Mouse (Mus musculus) v-Abl transformed pro-B cells (cell line): ENCODE data around the gene Cttnbp2nl.

ENCODE experiments used
- in situ Hi-C, 2 experiments: fragments of 400-800 bp; cut with MboI; formaldehyde crosslinking; loops; one replicate each; pipeline ENCODE4 v1.15.1; 2025; ENCODE audit not compliant: unreplicated experiment in 2 of 2

The Cttnbp2nl gene

DNA sequence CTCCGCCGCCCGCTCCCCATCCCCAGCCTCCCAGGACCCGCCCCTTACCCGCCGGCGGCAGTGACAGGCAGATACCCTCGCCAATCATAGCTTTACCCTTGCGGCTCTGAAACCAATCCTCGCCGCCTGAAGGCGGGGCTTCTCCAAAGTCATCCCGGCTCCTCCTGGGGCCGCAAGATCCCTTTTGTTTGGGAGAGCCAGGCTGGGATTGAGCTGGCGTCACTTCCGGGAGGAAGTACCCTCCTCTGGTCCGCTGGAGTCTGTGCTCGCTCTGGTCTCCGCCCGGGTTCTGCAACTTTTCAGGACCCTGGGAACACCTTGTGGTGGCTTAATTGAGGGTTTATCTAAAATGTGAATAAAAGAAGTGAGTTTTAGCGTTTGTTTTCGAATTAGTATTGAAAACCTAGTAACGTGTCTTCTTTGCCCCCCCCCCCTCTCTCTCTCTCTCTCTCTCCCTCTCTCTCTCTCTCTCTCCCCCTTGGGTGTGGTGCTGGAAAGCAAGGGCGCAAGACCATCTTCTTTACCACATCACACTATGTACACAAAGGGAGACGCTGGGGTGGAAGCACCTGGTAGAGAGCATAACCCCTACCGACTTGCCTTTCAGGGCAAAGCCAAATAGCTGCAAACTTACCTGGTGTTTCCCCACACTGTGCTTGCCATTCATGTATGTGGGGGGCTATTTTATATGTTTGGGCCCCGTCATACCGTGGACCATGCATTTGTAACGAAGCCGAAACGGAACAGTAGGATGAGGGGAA is at the start of gene Cttnbp2nl:
Gene Cttnbp2nl, minus strand, starts transcription at position 210 of the 761 bp plus-strand sequence.
- in situ Hi-C loops = loop anchor here (5.0 to 25.0 kb wide), 3 partner anchors 281 to 1041 kb away; no protein-coding TSS in a partner anchor

DNA sequence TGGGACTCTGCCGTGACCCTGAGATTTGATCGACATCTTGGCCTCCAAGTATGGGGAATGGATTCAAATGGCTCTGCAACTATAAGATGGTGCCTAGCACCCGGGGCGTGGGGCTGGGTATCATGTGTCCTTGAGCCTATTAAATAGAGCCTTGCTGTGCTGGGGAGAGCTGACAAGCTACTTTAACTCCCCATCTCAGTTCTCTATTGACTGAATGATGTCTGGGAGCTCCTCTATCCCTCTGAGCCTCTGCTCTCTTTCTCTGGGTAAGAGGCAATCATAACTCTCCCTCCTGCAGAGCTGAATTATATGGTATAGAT is 47.3 kb upstream of the Cttnbp2nl start:
- in situ Hi-C loops = loop anchor here in 1 of 2 experiments (25.0 kb wide), 1 partner anchor 562 kb away; no protein-coding TSS in a partner anchor

DNA sequence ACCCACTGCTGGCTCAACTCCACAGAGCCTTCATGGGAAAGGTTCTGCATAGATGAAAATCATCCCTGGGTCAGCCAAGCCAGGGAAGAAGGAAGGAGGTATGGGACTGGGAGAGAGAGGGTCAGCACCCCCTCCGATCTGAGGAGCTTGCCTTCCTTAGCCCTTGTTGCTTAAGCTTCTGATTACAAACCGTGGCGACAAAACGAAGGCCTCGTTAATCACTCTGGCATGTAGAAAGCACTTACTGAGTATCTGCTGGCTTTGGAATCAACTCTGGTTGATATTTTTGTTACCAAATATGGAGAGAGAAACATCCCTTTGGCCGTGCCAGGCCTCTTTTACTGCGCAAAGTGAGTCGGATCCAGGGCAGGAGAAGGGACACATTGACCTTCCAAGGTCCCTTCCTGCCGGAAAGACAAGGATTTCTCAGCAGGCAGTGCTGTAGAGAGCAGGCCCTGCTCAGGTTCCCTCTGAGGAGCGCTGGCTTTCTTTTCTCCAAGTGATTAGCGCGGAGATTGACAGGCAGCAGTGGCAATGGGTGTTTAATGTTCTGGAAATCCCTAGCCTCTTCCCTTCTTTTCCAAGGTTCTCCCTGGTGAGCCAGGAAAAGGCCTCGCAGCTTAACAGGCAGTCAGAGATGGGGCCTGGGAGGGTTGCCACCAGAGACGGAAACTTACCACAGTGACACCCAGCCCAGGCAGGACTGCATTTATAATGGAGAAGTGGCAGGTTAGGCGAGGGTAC is 46.8 kb upstream of the Cttnbp2nl start:
- in situ Hi-C loops = loop anchor here in 1 of 2 experiments (25.0 kb wide), 1 partner anchor 563 kb away; no protein-coding TSS in a partner anchor

DNA sequence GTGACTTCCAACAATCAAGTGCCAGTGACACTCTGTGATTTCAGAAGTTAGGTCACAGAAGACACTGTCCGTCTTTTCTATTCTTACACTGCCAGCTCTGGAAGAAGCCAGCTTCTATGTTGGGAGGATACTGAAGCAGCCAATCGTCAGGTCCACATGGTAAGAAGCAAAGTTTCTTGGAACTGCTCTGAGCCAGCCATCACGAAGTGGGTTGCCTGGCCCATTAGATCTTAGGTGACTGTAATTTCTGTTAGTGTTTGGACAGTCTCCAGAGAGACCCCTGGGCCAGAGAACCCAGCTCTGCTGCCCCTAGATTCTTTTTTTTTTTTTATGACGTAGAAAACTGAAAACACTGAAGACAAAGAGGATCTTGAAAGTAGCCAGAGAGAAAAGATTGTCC is 44.6 kb upstream of the Cttnbp2nl start:
- in situ Hi-C loops = no loop called here

DNA sequence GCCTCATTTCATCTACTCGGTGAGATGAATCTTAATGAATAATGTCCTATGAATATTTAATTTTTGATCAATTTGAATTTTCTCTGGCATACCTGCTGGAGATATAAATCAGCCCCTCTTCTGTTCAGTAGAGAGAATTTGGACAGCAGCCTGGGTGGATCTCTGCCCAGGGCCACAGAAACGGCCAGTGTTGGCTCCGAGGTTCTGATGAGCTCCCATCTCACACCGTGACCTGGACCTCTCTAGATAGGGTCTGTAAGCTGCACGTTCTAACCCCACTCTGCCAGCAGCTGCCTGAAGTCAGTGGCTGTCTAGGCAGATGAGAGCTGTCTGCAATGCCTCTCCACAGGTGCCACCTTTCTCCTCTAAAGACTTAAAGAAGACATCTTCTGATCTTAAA is 42.1 kb upstream of the Cttnbp2nl start:
- in situ Hi-C loops = no loop called here

DNA sequence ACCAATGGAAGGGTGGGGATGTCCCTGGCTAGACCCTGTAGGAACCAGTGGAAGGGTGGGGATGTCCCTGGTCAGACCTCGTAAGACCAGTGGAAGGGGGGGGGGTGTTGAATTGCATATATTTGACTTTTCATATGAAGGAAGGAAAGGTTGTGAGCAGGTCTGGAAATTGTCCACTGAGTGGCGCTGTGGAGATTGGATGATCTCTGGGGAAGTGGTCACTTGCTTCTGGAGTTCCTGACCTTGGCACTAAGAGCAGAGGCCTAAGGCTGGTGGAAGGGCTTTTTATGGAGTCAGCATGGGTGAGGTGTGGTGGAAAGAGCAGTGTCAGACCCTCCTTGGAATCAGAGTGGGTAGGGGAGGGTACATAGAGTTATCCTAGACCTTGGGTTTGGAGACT is 41.5 kb upstream of the Cttnbp2nl start:
- in situ Hi-C loops = no loop called here

DNA sequence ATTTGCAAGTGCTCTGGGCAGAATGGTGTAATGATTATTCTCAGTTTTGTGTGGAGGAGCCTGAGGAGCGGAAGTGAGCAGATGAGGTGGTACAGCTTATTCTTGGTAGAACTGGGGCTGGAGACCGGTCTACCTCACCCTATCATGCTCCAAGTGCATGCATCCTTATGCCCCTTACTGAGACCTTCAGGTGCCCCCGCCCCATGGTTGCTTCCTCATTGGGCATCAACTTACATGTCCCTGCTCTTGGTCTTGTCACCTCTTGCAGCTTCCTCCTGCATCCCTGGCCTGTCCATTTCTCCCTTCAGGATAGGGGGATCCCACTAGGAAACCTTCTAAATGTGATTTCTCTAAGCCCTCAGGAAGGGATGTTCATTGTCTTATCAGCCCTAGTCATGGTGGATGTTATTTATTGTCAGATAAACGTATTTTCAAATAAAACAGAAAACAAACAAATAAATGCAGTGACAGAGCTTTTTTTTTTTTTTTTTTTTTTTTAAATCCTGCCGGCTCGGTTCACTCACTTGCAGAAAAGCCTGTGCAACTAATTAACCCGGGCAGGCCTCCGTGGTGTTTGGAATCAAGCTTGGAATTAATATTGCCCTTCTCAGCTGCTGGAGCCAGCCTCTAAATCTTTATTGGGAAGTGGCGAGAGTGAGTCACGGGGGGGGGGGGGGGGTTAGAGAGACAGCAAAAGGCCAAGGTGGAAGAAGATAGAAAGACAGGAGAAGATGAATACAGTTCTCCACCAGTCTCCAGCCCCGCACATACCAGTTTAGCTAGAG is 40.0 kb upstream of the Cttnbp2nl start:
- in situ Hi-C loops = no loop called here

DNA sequence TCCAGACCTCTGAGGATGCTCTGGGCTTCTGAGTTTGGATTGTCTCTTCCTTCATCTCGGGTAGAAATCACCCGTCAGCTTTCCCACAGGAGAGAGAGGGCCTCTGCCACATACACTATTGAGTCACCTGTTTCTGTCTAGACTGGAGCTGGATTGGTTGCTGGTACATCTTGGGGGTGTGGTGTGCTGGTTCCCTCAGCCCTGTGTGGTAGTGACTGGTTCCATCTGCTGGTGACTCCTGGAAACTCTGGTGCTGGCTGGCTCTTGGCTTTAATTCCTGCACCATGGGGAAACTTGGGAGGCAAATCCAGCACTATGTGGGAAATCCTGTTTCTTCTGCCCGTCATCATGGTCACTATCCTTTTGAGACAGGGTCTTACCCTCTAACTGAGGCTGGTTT is 38.0 kb upstream of the Cttnbp2nl start:
- in situ Hi-C loops = no loop called here

DNA sequence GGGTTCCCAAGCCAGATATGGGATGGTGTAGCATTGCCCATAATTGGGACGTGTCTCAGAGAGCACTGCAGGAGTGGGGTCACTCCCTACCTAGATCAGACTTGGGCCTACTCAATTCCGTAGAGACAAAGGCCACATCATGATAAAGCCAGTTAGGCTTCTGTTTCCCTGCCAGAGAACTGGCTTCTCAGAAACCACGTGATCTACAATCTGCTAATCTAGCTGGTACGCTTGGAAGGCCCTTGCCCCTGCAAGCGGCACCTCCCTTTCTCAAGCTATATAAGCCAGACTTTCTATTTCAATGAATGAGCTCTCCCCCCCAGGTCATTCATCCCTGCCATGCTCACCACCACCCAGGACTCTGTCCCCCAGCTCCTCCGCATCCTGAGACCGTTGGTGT is 37.2 kb upstream of the Cttnbp2nl start:
- in situ Hi-C loops = no loop called here

DNA sequence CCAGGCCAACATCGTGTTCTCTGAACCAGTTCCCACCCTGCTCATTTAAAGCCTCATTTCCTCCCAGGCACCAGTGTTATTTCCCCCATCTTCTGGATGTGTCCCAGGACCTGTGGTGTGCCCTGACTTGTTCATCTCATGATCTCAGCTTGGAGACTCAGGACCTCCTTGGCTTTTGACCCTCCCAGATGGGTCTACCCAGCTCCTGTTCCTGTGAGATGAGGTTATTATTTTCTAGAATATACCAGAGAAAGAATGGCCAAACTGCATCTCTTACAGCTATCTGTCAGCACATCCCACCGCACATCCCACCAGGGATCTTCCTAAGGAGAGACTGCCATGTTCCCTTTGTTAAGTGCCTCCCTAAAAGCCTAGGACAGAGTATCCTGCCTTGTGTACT is 35.7 kb upstream of the Cttnbp2nl start:
- in situ Hi-C loops = no loop called here

DNA sequence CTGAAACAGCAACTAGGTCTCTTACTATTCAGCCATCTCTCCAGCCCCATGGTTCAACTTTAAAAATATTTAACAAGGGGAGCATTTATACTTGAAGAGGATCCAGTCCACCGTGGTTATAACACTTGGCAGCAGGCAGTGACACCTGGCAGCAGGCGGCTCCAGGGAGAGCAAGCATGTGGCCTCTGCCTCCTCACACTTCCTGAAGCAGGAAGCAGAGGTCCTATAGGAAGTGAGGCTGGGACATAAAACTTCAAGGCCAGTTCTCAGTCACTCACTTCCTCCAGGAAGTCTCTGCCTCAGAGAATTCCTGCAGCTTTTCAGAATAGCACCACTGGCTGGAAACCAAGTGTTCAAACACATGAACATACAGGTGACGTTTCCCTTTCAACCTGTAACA is 34.4 kb upstream of the Cttnbp2nl start:
- in situ Hi-C loops = no loop called here

DNA sequence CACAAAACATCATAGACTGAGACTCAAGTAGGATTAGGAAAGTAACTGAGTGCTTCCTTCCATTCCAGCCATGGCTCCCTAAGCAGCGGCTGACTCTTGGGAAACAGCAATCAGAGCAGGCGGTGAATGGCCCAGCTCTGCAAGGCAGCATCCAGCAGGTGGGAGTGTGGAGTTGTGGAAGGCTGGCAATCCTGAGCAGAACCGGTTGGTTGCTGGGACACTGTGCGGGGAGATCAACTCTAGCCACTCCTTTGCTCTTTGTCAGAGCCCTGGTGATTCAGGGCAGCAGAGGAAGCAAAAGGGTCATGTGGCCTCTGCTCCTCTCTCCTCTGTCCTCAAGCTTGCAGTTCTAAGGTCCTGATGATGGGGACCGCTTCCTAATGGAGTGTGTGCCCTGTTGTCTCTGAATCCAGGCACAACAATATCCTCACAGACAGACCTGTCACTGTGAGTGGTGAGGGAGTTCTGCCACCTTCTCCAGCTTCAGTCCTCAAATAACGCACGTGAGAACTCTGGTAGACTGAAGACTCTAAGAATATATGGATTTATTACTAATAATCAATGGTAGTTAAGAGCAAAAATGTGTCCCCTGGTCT is 25.4 kb upstream of the Cttnbp2nl start:
- in situ Hi-C loops = no loop called here

DNA sequence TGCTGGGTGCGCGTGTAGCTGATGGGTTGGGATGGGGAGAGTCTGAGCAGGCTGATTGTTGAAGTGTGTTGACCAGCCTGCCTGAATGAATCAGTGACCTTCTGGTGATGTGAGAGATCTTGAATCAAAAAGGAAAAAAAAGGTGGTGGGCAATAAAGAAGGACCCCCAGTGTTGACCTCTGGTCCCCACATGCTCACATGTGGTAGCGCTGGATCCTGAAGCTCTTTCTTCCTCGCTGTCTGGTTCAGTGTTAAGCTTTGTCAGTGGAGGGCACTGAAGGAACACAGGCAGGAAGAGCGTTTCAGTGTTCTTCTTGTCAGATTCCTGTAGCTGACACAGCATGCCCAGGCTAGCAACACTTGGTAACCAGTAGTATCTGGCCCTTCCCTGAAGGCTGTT is 22.9 kb upstream of the Cttnbp2nl start:
- in situ Hi-C loops = no loop called here

DNA sequence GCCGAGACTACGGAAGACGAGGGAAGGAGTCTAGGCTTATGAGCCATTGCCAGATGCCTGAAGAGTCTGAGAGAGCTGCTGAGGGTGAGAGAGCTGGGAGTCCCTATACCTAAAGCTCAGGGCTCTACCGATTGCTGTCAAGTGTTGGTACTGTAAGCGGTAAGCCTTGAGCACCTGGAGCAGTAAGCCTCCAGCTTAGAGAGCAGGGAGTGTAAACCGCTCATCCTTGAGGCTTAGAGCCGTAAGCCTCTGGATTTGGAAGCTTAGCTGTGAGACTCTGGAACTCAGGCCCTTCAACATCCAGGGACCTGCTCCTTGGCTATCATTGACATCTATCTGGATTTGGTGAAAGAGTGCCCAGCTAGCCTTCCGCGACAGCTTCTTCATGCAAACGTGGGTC is 19.6 kb upstream of the Cttnbp2nl start:
- in situ Hi-C loops = loop anchor here in 1 of 2 experiments (25.0 kb wide), 1 partner anchor 1060 kb away; no protein-coding TSS in a partner anchor

DNA sequence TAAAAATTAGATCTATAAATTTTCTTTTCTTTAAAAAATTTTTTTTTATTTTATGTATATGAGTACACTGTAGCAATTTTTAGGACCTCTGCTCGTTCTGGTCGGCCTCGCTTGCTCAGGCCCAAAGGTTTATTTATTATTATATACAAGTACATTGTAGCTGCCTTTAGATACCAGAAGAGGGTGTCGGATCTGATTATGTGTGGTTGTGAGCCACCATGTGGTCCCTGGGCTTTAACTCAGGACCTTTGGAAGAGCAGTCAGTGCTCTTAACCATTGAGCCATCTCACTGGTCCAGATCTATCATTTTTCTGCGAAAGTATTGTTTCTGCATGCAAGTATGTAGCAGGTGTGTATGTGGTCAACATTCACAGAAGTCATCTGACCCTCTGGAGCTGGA is 18.3 kb upstream of the Cttnbp2nl start:
- in situ Hi-C loops = loop anchor here in 1 of 2 experiments (25.0 kb wide), 1 partner anchor 1059 kb away; no protein-coding TSS in a partner anchor

DNA sequence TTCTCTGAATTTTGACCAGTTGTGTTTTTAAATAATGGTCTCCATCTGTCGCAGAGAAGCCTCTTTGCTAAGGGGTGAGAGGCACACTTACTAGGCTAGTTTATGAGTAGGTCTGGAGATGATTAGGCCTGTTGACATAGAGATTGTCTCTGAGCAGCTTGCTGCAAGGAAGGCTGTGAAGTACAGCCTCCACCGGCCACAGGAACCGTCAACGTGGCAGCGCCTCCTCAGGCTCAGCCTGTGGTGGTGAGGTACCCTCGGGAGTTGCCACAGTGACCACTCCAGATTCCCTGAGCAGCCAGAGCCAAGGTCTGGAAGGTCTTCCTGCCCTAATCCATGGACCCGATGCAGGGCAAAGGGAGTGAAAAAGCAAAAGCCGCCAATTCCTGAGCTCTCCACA is 17.6 kb upstream of the Cttnbp2nl start:
- in situ Hi-C loops = loop anchor here in 1 of 2 experiments (25.0 kb wide), 1 partner anchor 1058 kb away; no protein-coding TSS in a partner anchor

DNA sequence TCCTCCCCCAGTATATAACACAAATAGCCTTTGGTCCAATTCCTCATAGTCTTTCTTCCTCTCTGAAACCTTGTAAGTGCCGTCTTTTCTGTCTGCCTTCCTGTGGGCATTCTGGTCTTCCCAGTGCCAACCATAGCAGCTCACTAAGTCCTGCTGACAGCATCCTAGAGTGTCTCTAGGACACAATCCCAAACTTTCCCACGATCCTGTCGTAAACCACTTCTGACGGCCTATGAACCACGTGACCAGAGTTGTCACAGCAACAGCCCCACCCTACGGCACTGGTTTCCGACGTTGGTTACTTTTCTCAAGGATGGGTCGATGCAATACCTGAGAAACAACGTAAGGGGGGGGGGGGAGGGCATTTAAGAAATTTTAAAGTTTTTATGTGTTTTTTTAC is 13.6 kb upstream of the Cttnbp2nl start, which contains the start of gene 4930564D02Rik:
Gene 4930564D02Rik, plus strand, starts transcription at position 301 of the 400 bp plus-strand sequence.
- in situ Hi-C loops = loop anchor here in 1 of 2 experiments (10.0 to 25.0 kb wide), 2 partner anchors 202 to 1054 kb away; partner anchors contain the start of genes Capza1 and St7l

DNA sequence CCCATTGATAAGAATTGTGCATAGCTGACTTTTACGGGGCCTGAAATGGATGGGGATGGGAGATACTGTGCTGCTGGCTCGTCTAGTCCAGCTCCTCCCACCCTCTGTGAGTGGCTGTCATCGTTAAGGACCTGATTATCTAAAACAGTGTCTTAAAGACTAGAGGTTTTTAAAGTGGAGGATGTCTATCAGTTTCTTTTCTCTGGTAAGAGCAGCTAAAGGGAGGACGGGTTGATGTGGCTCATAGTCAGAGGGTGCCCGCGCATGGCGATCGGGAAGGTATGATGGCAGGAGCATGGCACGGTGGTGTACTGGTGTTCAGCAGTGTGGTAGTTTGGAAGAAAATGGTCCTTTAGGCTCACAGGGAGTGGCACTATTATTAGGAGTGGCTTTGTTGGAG is 9.7 kb upstream of the Cttnbp2nl start:
- in situ Hi-C loops = loop anchor here (5.0 to 25.0 kb wide), 5 partner anchors 190 to 1050 kb away; partner anchors contain the start of genes Capza1 (in 1 of the 2) and St7l (in 1 of the 2)

DNA sequence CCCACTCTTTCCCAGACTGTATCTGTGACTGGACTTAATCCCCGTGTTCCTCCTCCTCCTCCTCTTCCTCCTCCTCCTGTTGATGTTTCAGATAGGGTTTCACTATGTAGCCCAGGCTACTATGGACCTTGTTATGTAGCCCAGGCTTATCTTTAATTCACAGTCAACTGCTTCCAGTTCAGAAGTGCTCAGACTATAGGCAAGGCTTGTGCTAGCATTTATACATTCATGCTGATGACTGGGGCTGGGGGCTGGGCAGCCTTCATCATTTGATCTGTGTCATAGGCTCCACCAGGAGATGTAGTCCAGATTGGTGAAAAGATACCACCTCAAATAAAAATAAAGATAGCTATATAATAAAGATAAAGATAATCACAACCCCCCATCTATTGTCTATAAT is 9.0 kb upstream of the Cttnbp2nl start:
- in situ Hi-C loops = loop anchor here (5.0 to 25.0 kb wide), 5 partner anchors 190 to 1050 kb away; partner anchors contain the start of genes Capza1 (in 1 of the 2) and St7l (in 1 of the 2)

DNA sequence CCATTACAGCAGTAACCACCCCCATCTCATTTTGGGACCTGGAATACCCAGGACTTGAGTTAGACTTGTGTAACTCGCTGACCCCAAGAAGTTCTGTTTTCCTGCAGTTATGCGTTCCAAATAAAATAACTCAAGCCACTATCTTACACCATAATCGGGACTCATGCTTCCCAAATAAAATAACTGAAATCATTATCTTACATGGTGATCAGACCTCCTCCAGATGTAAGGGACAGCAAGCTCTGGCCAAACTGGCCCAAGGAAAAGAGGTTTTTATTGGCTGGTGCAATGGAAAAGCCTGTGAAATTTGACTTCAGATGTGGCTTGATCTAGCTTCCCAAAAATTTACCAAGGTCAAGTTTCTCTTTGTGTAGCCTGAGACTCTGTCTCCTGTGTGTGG is 8.6 kb upstream of the Cttnbp2nl start:
- in situ Hi-C loops = loop anchor here (5.0 to 25.0 kb wide), 5 partner anchors 189 to 1049 kb away; partner anchors contain the start of genes Capza1 (in 1 of the 2) and St7l (in 1 of the 2)
